Mouse (Mus musculus) testis, postnatal 10 days (tissue): ENCODE results near the gene Rabep2.

Experiments
- DNase-seq: peaks from one replicate; pipeline ENCODE4 v3.0.0; 2021; ENCODE audit warnings: low spot score

The Rabep2 gene

GRCm38 (mm10) chr7:126434726-126435125, 6.2 kb downstream of the Rabep2 start:
- DNase-seq, result no peak

- DNase-seq, result no peak
Observed at GRCm38 (mm10) chr7:126435801-126436200, 7.2 kb downstream of the Rabep2 start.

- DNase-seq, result peak; percentile 88
Observed at GRCm38 (mm10) chr7:126436851-126437250, 8.3 kb downstream of the Rabep2 start.

GRCm38 (mm10) chr7:126440134-126440533, 11.6 kb downstream of the Rabep2 start:
- no peak for DNase-seq

- no peak for DNase-seq
Observed at GRCm38 (mm10) chr7:126443997-126444396, 15.4 kb downstream of the Rabep2 start.

- DNase-seq, result no peak
Observed at GRCm38 (mm10) chr7:126444536-126444935, 16.0 kb downstream of the Rabep2 start.

GRCm38 (mm10) chr7:126445104-126445815, 16.7 kb downstream of the Rabep2 start:
- DNase-seq, result peak; percentile 36

GRCm38 (mm10) chr7:126446217-126446616, 17.7 kb downstream of the Rabep2 start:
- no peak for DNase-seq

GRCm38 (mm10) chr7:126448481-126448880, 19.9 kb downstream of the Rabep2 start:
- DNase-seq, result peak; percentile 39

- peak; percentile 27 for DNase-seq
Observed at GRCm38 (mm10) chr7:126449991-126450390, 21.4 kb downstream of the Rabep2 start.

- DNase-seq, result peak; percentile 35
Observed at GRCm38 (mm10) chr7:126450641-126451040, 22.1 kb downstream of the Rabep2 start.

- DNase-seq, result no peak
Observed at GRCm38 (mm10) chr7:126452244-126452643, 23.7 kb downstream of the Rabep2 start.

- DNase-seq, result peak; percentile 48
Observed at GRCm38 (mm10) chr7:126453861-126454260, 25.3 kb downstream of the Rabep2 start.

GRCm38 (mm10) chr7:126455242-126455641, 26.7 kb downstream of the Rabep2 start:
- DNase-seq, result peak; percentile 32

- DNase-seq, result peak; percentile 35
Observed at GRCm38 (mm10) chr7:126456382-126457266, 28.1 kb downstream of the Rabep2 start.

GRCm38 (mm10) chr7:126458225-126458624, 29.7 kb downstream of the Rabep2 start:
- peak; percentile 33 for DNase-seq

- peak; percentile 47 for DNase-seq
Observed at GRCm38 (mm10) chr7:126458844-126459618, 30.5 kb downstream of the Rabep2 start.

GRCm38 (mm10) chr7:126460623-126461399, 32.3 kb downstream of the Rabep2 start:
- DNase-seq, result peak; percentile 31

- DNase-seq, result peak; percentile 32
Observed at GRCm38 (mm10) chr7:126461626-126462025, 33.1 kb downstream of the Rabep2 start.

- DNase-seq, result peak; percentile 47
Observed at GRCm38 (mm10) chr7:126463004-126463403, 34.4 kb downstream of the Rabep2 start, which contains the start of gene Atp2a1. Gene Atp2a1 (minus strand): TSS chr7:126463108.

GRCm38 (mm10) chr7:126463547-126463946, 35.0 kb downstream of the Rabep2 start:
- no peak for DNase-seq
